Mouse (Mus musculus) brain, adult 2 months (tissue): ENCODE results near the gene Fbxo44.
"Not testable (repeated sequence)": the region's sequence is repeated elsewhere in the genome, so short reads cannot be mapped to it uniquely, and the experiment has no call there.

Experiments
- DNase-seq: peaks from one replicate; pipeline ENCODE4 v3.0.0; 2011; ENCODE audit warnings: low read depth, low spot score

The Fbxo44 gene

GRCm38 (mm10) chr4:148130561-148131413, 29.5 kb downstream of the Fbxo44 start, which contains the start of gene Draxin:
Draxin (minus strand) TSS chr4:148130698.
- no peak for DNase-seq

- no peak for DNase-seq
These were observed 30.1 kb downstream of the Fbxo44 start, which contains the start of gene Mad2l2 for GRCm38 (mm10) chr4:148130133-148130532. Mad2l2 (plus strand) TSS chr4:148130384.

GRCm38 (mm10) chr4:148128672-148129071, 31.6 kb downstream of the Fbxo44 start:
- DNase-seq = no peak

- no peak for DNase-seq
These were observed 32.0 kb downstream of the Fbxo44 start for GRCm38 (mm10) chr4:148128241-148128640.

GRCm38 (mm10) chr4:148122694-148123066, 37.6 kb downstream of the Fbxo44 start:
- DNase-seq = no peak

GRCm38 (mm10) chr4:148121982-148122693, 38.1 kb downstream of the Fbxo44 start:
- DNase-seq = no peak

- peak; percentile 67 for DNase-seq
These were observed 38.9 kb downstream of the Fbxo44 start for GRCm38 (mm10) chr4:148121362-148121761.

- no peak for DNase-seq
These were observed 39.7 kb downstream of the Fbxo44 start for GRCm38 (mm10) chr4:148120555-148120954.

- not testable (repeated sequence) for DNase-seq
These were observed 40.7 kb downstream of the Fbxo44 start for GRCm38 (mm10) chr4:148119578-148119977.

GRCm38 (mm10) chr4:148117392-148117791, 42.9 kb downstream of the Fbxo44 start:
- no peak for DNase-seq

- no peak for DNase-seq
These were observed 43.6 kb downstream of the Fbxo44 start for GRCm38 (mm10) chr4:148116657-148117056.

GRCm38 (mm10) chr4:148115467-148115866, 44.8 kb downstream of the Fbxo44 start:
- DNase-seq = no peak

- peak; percentile 93 for DNase-seq
These were observed 45.4 kb downstream of the Fbxo44 start for GRCm38 (mm10) chr4:148114758-148115391.

- DNase-seq = no peak
These were observed 47.8 kb downstream of the Fbxo44 start for GRCm38 (mm10) chr4:148112519-148112918.

- no peak for DNase-seq
These were observed 51.1 kb downstream of the Fbxo44 start for GRCm38 (mm10) chr4:148109215-148109614.

GRCm38 (mm10) chr4:148108565-148109100, 51.6 kb downstream of the Fbxo44 start:
- DNase-seq = peak; percentile 40

GRCm38 (mm10) chr4:148107621-148108291, 52.5 kb downstream of the Fbxo44 start:
- peak; percentile 63 for DNase-seq

GRCm38 (mm10) chr4:148104146-148104545, 56.1 kb downstream of the Fbxo44 start:
- no peak for DNase-seq
